Mouse (Mus musculus) stomach, postnatal 0 days (tissue): ENCODE results near the gene Atp1b2. TPM values are rescaled to one million over a fixed set of nuclear protein-coding genes. Genes with fewer than 3 reads are reported as not detected.
A peak's percentile ranks its signal among the peaks of the same experiment; 100 is the strongest.

Experiments
- ATAC-seq: fragments of 200-750 bp; cut with Nextera tagmentation; 2 replicates; pipeline ENCODE4 v1.8.0; 2017; ENCODE audit not compliant: low FRiP score, low TSS enrichment
- DNase-seq: peaks from one replicate; pipeline ENCODE4 v3.0.0-alpha.2; 2016; ENCODE audit warnings: low spot score
- H3K27ac ChIP-seq: fragments of 300-500 bp; sonication (generic); replicated peaks from 2 replicates; pipeline ENCODE4 v1.5.1; 2014; ENCODE audit warnings: mild to moderate bottlenecking, control low read depth
- H3K27me3 ChIP-seq: fragments of 300-500 bp; sonication (generic); 2 replicates; pipeline ENCODE4 v1.6.1; 2014; ENCODE audit warnings: low read length; ENCODE audit not compliant: control insufficient read depth, insufficient read depth
- H3K36me3 ChIP-seq: fragments of 300-500 bp; sonication (generic); 2 replicates; pipeline ENCODE4 v1.6.1; 2014; ENCODE audit warnings: low read length, mixed read lengths; ENCODE audit not compliant: control insufficient read depth, insufficient read depth
- H3K4me1 ChIP-seq: fragments of 300-500 bp; sonication (generic); replicated peaks from 2 replicates; pipeline ENCODE4 v1.6.1; 2014; ENCODE audit warnings: antibody characterized with exemption; ENCODE audit not compliant: control insufficient read depth, insufficient read depth
- H3K4me2 ChIP-seq: fragments of 300-500 bp; sonication (generic); replicated peaks from 2 replicates; pipeline ENCODE4 v1.6.1; 2014; ENCODE audit warnings: low read depth, mild to moderate bottlenecking, control low read depth, moderate library complexity
- H3K4me3 ChIP-seq: fragments of 300-500 bp; sonication (generic); 2 replicates; pipeline ENCODE4 v1.5.1; 2014; ENCODE audit warnings: low read depth, low read length, control low read depth
- H3K9ac ChIP-seq: fragments of 300-500 bp; sonication (generic); 2 replicates; pipeline ENCODE4 v1.6.1; 2014; ENCODE audit warnings: mild to moderate bottlenecking, low read length, control low read depth, mixed read lengths
- H3K9me3 ChIP-seq: fragments of 300-500 bp; sonication (generic); 2 replicates; pipeline ENCODE4 v1.6.1; 2016; ENCODE audit warnings: low read length; ENCODE audit not compliant: control insufficient read depth
- CTCF ChIP-seq: IDR thresholded peaks from 2 replicates; pipeline ENCODE4 v1.5.1; 2016; ENCODE audit warnings: antibody characterized with exemption, low read depth, mild to moderate bottlenecking, moderate library complexity
- EP300 ChIP-seq: optimal IDR thresholded peaks from 2 replicates; pipeline ENCODE3; 2016; ENCODE audit warnings: antibody characterized with exemption
- WGBS: fragments of 180-500 bp; shearing (Covaris S2); extraction: QIAGEN DNeasy Blood & Tissue Kit; methylation state at CpG from one replicate; pipeline ENCODE4 v1.1.7; 2014; 5-methylcytosine and 5-hydroxymethylcytosine counted together
- polyA plus RNA-seq: library from polyadenylated mRNA; unstranded; fragments of >200 nt; fragmentation: Nextera tagmentation; extraction: Ambion mirVana; gene quantifications from 2 replicates; pipeline ENCODE4 v1.2.1, GENCODE M21; 2015

Gene Atp1b2
- polyA plus RNA-seq: 5.3 and 7.2 TPM in 2 replicates

- no peak for TF ChIP-seq EP300
- TF ChIP-seq CTCF: no peak
- H3K9ac ChIP-seq: peak within 1 kb of the TSS; percentile 67
- H3K4me2 ChIP-seq: peak within 1 kb of the TSS; percentile 74
- no peaks in the 10 kb centered on the region for H3K27me3 ChIP-seq
- H3K27ac ChIP-seq: peak within 1 kb of the TSS; percentile 42
- no peaks in the 10 kb centered on the region for H3K9me3 ChIP-seq
- 2% methylated on average over 32 of the region's 32 CpGs for WGBS
- H3K4me1 ChIP-seq: no peaks in the 10 kb centered on the region
- DNase-seq (peak; percentile 77), ATAC-seq (peak; percentile 84)
- H3K36me3 ChIP-seq: no peaks in the 10 kb centered on the region
- peak within 1 kb of the TSS; percentile 51 for H3K4me3 ChIP-seq
These were observed at the start of gene Atp1b2 for GRCm38 (mm10) chr11:69605726-69606490. TSS of gene Atp1b2 (minus strand) at chr11:69605942.

- H3K4me2 ChIP-seq: peak overlapping the region; percentile 30; the same call in 1 of the 2 replicates
- peaks cover 40% of the 10 kb centered on the region for H3K36me3 ChIP-seq
- whole genome bisulfite sequencing: 36% methylated on average over 9 of the region's 9 CpGs
- peak overlapping the region; percentile 86 for H3K27ac ChIP-seq
- H3K4me3 ChIP-seq: no peak overlapping the region
- ATAC-seq (no peak), DNase-seq (peak; percentile 45)
- no peaks in the 10 kb centered on the region for H3K27me3 ChIP-seq
- H3K9ac ChIP-seq: no peak overlapping the region
- H3K9me3 ChIP-seq: no peaks in the 10 kb centered on the region
- H3K4me1 ChIP-seq: no peaks in the 10 kb centered on the region
- TF ChIP-seq EP300: no peak
- no peak for TF ChIP-seq CTCF
These were observed 49.0 kb upstream of the Atp1b2 start for GRCm38 (mm10) chr11:69654760-69655159.

GRCm38 (mm10) chr11:69653399-69653798, 47.7 kb upstream of the Atp1b2 start:
- H3K27me3 ChIP-seq: no peaks in the 10 kb centered on the region
- H3K36me3 ChIP-seq: peaks cover 45% of the 10 kb centered on the region
- 0 out of 2 replicates have a peak overlapping the region, but pooled peaks have one; percentile 13 for H3K27ac ChIP-seq
- no peaks in the 10 kb centered on the region for H3K4me1 ChIP-seq
- ATAC-seq (no peak), DNase-seq (no peak)
- WGBS: 58% methylated on average over 5 of the region's 5 CpGs
- no peak for TF ChIP-seq EP300
- no peak for TF ChIP-seq CTCF
- no peak overlapping the region for H3K4me2 ChIP-seq
- no peak overlapping the region for H3K4me3 ChIP-seq
- H3K9me3 ChIP-seq: no peaks in the 10 kb centered on the region
- H3K9ac ChIP-seq: no peak overlapping the region

GRCm38 (mm10) chr11:69645860-69646259, 40.1 kb upstream of the Atp1b2 start:
- Histone ChIP-seq H3K36me3 (peaks cover 53% of the 10 kb centered on the region), H3K4me2 (no peak overlapping the region), H3K27me3 (no peaks in the 10 kb centered on the region), H3K27ac (no peak overlapping the region), H3K9ac (no peak overlapping the region), H3K4me3 (no peak overlapping the region), H3K9me3 (no peaks in the 10 kb centered on the region), H3K4me1 (no peaks in the 10 kb centered on the region)
- no peak for ATAC-seq
- TF ChIP-seq EP300 (no peak), CTCF (no peak)
- WGBS: 85% methylated on average over 5 of the region's 5 CpGs
- DNase-seq: no peak

- 58% methylated on average over 3 of the region's 3 CpGs for WGBS
- TF ChIP-seq EP300 (no peak), CTCF (no peak)
- H3K27me3 ChIP-seq: no peaks in the 10 kb centered on the region
- H3K9ac ChIP-seq: no peak overlapping the region
- no peak overlapping the region for H3K4me2 ChIP-seq
- H3K36me3 ChIP-seq: peaks cover 2% of the 10 kb centered on the region; the same call in 1 of the 2 replicates
- DNase-seq (no peak), ATAC-seq (no peak)
- no peak overlapping the region for H3K27ac ChIP-seq
- H3K4me1 ChIP-seq: no peaks in the 10 kb centered on the region
- no peaks in the 10 kb centered on the region for H3K9me3 ChIP-seq
- H3K4me3 ChIP-seq: no peak overlapping the region
These were observed 29.7 kb upstream of the Atp1b2 start for GRCm38 (mm10) chr11:69635471-69635870.
